ENCODE assay signal across 8 mouse cellular contexts in the genomic region with DNA sequence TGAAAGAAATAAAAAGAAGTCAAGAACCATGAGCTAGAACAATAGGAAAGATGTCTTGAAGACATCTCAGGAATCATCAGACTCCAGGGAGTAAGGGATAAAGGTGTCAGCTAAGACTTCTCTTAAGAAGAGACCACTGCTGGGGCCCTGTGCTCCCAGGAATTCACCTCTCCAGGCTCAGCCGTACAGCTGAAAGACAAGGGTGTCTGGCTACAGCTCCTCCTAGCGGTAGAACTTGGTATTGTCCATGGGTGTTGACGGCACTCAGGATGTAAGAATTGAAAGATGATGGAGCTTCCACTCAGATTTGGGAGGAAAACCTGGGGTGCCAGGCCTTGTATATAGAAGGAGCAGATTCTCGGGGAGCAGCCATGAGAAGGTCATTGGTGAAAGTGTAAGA.
DNase-seq lines count a peak whose midpoint lies in the region; ATAC-seq and TF ChIP-seq lines count a peak whose summit lies in the region.

No protein-coding gene starts in this region.

- DNase-seq in A20 (ENCODE audit: low read depth, low spot score) = peak; percentile 64
- peak; percentile 53 for DNase-seq in c-Kit-negative CD71-positive TER-119-positive erythroid progenitor cells, embryonic 14.5 days (ENCODE audit: low read depth, low spot score)
- peak; percentile 68 to 90 for DNase-seq in kidney, postnatal 36 days
- DNase-seq in lung, postnatal 10 days = peak; percentile 84
- DNase-seq in skeletal muscle tissue, adult 2 months (ENCODE audit: low read depth, low spot score) = peak; percentile 34
- peak; percentile 40 for DNase-seq in yolk sac, embryonic 10.5 days (ENCODE audit: low spot score)

- no peaks in the 10 kb centered on the region for H3K9me3 ChIP-seq in E14TG2a.4 (ENCODE audit: low read length)

- no peaks in the 10 kb centered on the region for H3K36me3 ChIP-seq in E14TG2a.4 (ENCODE audit: insufficient read depth, low read length)

- peak; percentile 99 for TF ChIP-seq CTCF in E14TG2a.4 (conservative IDR thresholded peaks at IDR 0.05; ENCODE audit: low read length)

- ATAC-seq in frontal cortex, adult (ENCODE audit: low TSS enrichment) = peak; percentile 92

- no peaks in the 10 kb centered on the region for H3K4me1 ChIP-seq in E14TG2a.4 (replicated peaks; ENCODE audit: low read depth, low read length)

- peaks cover 21% of the 10 kb centered on the region; the same call in 1 of the 2 replicates for H3K27me3 ChIP-seq in E14TG2a.4 (ENCODE audit: insufficient read depth, low read length)

- no peak overlapping the region for H3K4me3 ChIP-seq in E14TG2a.4 (replicated peaks; ENCODE audit: low read length)

Comparison
In these comparisons a context has a peak if more than half of its experiments do, and no peak if none do; other contexts are left out.
1. DNase-seq: peak in every context shown above with its lines; median percentile 84 in lung, postnatal 10 days; 79 in kidney, postnatal 36 days; 64 in A20; 53 in c-Kit-negative CD71-positive TER-119-positive erythroid progenitor cells, embryonic 14.5 days; 40 in yolk sac, embryonic 10.5 days; 34 in skeletal muscle tissue, adult 2 months.